Mouse (Mus musculus): ENCODE data around the gene Armc8. TPM values are rescaled to one million over a fixed set of nuclear protein-coding genes. Genes with fewer than 3 reads are reported as not detected.

The Armc8 gene
- polyA plus RNA-seq, 1 experiment from 2014 or later: 46.4 TPM

DNA sequence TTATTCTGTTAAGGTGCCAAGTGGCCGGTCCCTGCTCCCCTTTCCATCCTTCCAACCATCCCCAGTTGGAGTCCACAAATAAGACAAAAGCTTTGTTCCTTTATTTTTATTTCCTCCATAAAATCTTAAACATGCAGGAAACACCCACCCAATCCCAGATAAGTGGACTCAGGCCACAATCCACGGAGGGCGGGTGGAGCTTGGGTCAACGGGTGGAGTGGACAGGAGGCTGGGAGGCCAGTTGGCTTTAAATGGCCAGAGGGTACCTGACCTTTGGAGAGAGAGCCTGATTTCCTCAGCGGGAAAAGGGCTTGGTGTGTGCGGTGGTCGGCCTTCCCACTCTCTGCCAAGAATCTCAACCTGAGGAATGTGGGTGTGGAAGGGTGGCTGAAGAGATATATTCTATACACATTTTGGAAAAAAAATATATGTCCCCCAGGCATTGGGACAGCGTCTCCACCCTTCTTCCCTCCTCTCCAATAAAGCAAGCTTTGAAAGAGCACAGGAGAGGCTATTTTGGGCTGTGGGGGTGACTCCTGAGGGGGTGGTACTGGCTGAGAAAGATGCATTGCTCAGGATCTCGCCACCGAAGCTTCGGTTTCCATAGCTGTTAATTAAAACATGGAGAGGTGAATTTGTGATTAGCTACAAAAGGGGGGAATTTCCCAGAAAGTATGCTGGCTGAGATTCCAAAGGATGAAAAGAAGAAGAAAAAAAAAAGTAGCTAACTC lies 139.9 kb downstream of the Armc8 start:
- Histone ChIP-seq H3K27me3 (ENCODE audit: control insufficient read depth, insufficient read depth, low read length) (no peaks in the 10 kb centered on the region), H3K4me2 (replicated peaks; ENCODE audit: low read depth, low read length) (no peak overlapping the region), H3K4me1 (replicated peaks; ENCODE audit: control insufficient read depth, insufficient read depth, low read length) (no peaks in the 10 kb centered on the region), H3K36me3 (ENCODE audit: control insufficient read depth, insufficient read depth, low read length) (no peaks in the 10 kb centered on the region), H3K9me3 (ENCODE audit: control insufficient read depth, low read length) (no peaks in the 10 kb centered on the region), H3K9ac (ENCODE audit: low read depth, low read length) (no peak overlapping the region), H3K4me3 (ENCODE audit: low read depth, low read length) (no peak overlapping the region), H3K27ac (ENCODE audit: low read depth, low read length) (no peak overlapping the region)
- ATAC-seq (ENCODE audit: low FRiP score): no peak
- WGBS: 85% methylated on average over 11 of the region's 11 CpGs
- no peak for DNase-seq (ENCODE audit: low spot score)

Other genes with a start within 250 kb of the Armc8 start
- gene Esyt3, start 210.3 kb downstream of the Armc8 start, polyA plus RNA-seq (2014; fragmentation: Nextera tagmentation; extraction: Ambion mirVana): 0.15 and 0.36 TPM in 2 replicates
- 20.7 and 22.9 TPM in 2 replicates for gene Mras, start 131.5 kb downstream of the Armc8 start, polyA plus RNA-seq (2014; fragmentation: Nextera tagmentation; extraction: Ambion mirVana)
- 0.90 and 1.4 TPM in 2 replicates for gene Nme9, start 117.4 kb downstream of the Armc8 start, polyA plus RNA-seq (2014; fragmentation: Nextera tagmentation; extraction: Ambion mirVana)
- 27.2 and 31.8 TPM in 2 replicates for gene Dbr1, start 6.9 kb upstream of the Armc8 start, polyA plus RNA-seq (2014; fragmentation: Nextera tagmentation; extraction: Ambion mirVana)
- not detected in 2 replicates for gene A4gnt, start 43.6 kb upstream of the Armc8 start, polyA plus RNA-seq (2014; fragmentation: Nextera tagmentation; extraction: Ambion mirVana)
- gene Dzip1l, start 60.6 kb upstream of the Armc8 start, polyA plus RNA-seq (2014; fragmentation: Nextera tagmentation; extraction: Ambion mirVana): 12.0 and 14.5 TPM in 2 replicates
- not detected in 2 replicates for gene Cldn18, start 148.4 kb upstream of the Armc8 start, polyA plus RNA-seq (2014; fragmentation: Nextera tagmentation; extraction: Ambion mirVana)

Data from hindbrain, embryonic 11.5 days (tissue).